Mouse (Mus musculus) neural tube, embryonic 14.5 days (tissue): Measurements from ENCODE around the gene Optn. TPM values are rescaled to one million over a fixed set of nuclear protein-coding genes. Genes with fewer than 3 reads are reported as not detected.
A peak's percentile ranks its signal among the peaks of the same experiment; 100 is the strongest.

Experiments used
- ATAC-seq: fragments of 200-750 bp; cut with Nextera tagmentation; 2 replicates; pipeline ENCODE4 v1.8.0; 2017; ENCODE audit warnings: low read depth, mild to moderate bottlenecking, moderate TSS enrichment, moderate library complexity
- H3K27ac ChIP-seq: fragments of 300-500 bp; sonication (generic); 2 replicates; pipeline ENCODE4 v1.5.1; 2014; ENCODE audit warnings: low read depth, mild to moderate bottlenecking, control low read depth, low read length, moderate library complexity, mixed read lengths
- H3K27me3 ChIP-seq: fragments of 300-500 bp; sonication (generic); 2 replicates; pipeline ENCODE4 v1.6.1; 2014; ENCODE audit warnings: low read length; ENCODE audit not compliant: control insufficient read depth, insufficient read depth
- H3K36me3 ChIP-seq: fragments of 300-500 bp; sonication (generic); 2 replicates; pipeline ENCODE4 v1.6.1; 2014; ENCODE audit warnings: low read length, mixed read lengths; ENCODE audit not compliant: control insufficient read depth, insufficient read depth
- H3K4me1 ChIP-seq: fragments of 300-500 bp; sonication (generic); 2 replicates; pipeline ENCODE4 v1.6.1; 2014; ENCODE audit warnings: low read length; ENCODE audit not compliant: control insufficient read depth, insufficient read depth
- H3K4me2 ChIP-seq: fragments of 300-500 bp; sonication (generic); 2 replicates; pipeline ENCODE4 v1.6.1; 2014; ENCODE audit warnings: mild to moderate bottlenecking, low read depth, low read length, control low read depth
- H3K4me3 ChIP-seq: fragments of 300-500 bp; sonication (generic); 2 replicates; pipeline ENCODE4 v1.5.1; 2014; ENCODE audit warnings: low read depth, low read length, control low read depth, mixed read lengths
- H3K9ac ChIP-seq: fragments of 300-500 bp; sonication (generic); replicated peaks from 2 replicates; pipeline ENCODE4 v1.6.1; 2014; ENCODE audit warnings: low read depth, mild to moderate bottlenecking, control low read depth, low read length, mixed read lengths
- H3K9me3 ChIP-seq: fragments of 300-500 bp; sonication (generic); 2 replicates; pipeline ENCODE4 v1.6.1; 2016; ENCODE audit warnings: low read length; ENCODE audit not compliant: control insufficient read depth
- WGBS: fragments of 180-500 bp; shearing (Covaris S2); extraction: QIAGEN DNeasy Blood & Tissue Kit; methylation state at CpG from one replicate; pipeline ENCODE4 v1.1.7; 2014; 5-methylcytosine and 5-hydroxymethylcytosine counted together
- polyA plus RNA-seq: library from polyadenylated mRNA; unstranded; fragments of >200 nt; fragmentation: Nextera tagmentation; extraction: Ambion mirVana; gene quantifications from 2 replicates; pipeline ENCODE4 v1.2.1, GENCODE M21; 2014

The Optn gene
- polyA plus RNA-seq, 1 experiment from 2014 or later = 16.6 TPM

- H3K27ac ChIP-seq = no peak overlapping the region
- H3K4me3 ChIP-seq = no peak overlapping the region
- no peaks in the 10 kb centered on the region for H3K36me3 ChIP-seq
- ATAC-seq = no peak
- 54% methylated on average over 6 of the region's 6 CpGs for WGBS
- H3K27me3 ChIP-seq = no peaks in the 10 kb centered on the region
- H3K9me3 ChIP-seq = no peaks in the 10 kb centered on the region
- H3K4me2 ChIP-seq = no peak overlapping the region
- H3K9ac ChIP-seq = no peak overlapping the region
- H3K4me1 ChIP-seq = no peaks in the 10 kb centered on the region
These were observed 36.8 kb downstream of the Optn start for GRCm38 (mm10) chr2:5027057-5027456.

- no peak for ATAC-seq
- H3K36me3 ChIP-seq = no peaks in the 10 kb centered on the region
- no peaks in the 10 kb centered on the region for H3K27me3 ChIP-seq
- no peaks in the 10 kb centered on the region for H3K9me3 ChIP-seq
- H3K27ac ChIP-seq = no peak overlapping the region
- whole genome bisulfite sequencing = 46% methylated on average over 3 of the region's 4 CpGs
- no peak overlapping the region for H3K9ac ChIP-seq
- no peak overlapping the region for H3K4me2 ChIP-seq
- no peaks in the 10 kb centered on the region for H3K4me1 ChIP-seq
- H3K4me3 ChIP-seq = no peak overlapping the region
These were observed 38.6 kb downstream of the Optn start for GRCm38 (mm10) chr2:5025162-5025733.

GRCm38 (mm10) chr2:5023699-5024399, 40.0 kb downstream of the Optn start:
- no peak overlapping the region for H3K9ac ChIP-seq
- H3K9me3 ChIP-seq = no peaks in the 10 kb centered on the region
- 90% methylated on average over 14 of the region's 14 CpGs for WGBS

GRCm38 (mm10) chr2:5023275-5023674, 40.6 kb downstream of the Optn start:
- H3K27ac ChIP-seq = no peak overlapping the region
- WGBS = 90% methylated on average over 2 of the region's 2 CpGs
- H3K9me3 ChIP-seq = no peaks in the 10 kb centered on the region
- H3K4me1 ChIP-seq = no peaks in the 10 kb centered on the region
- H3K36me3 ChIP-seq = no peaks in the 10 kb centered on the region
- no peaks in the 10 kb centered on the region for H3K27me3 ChIP-seq
- no peak overlapping the region for H3K9ac ChIP-seq
- no peak overlapping the region for H3K4me2 ChIP-seq
- no peak overlapping the region for H3K4me3 ChIP-seq
- ATAC-seq = no peak

More at GRCm38 (mm10) chr2:5023699-5024399, 40.0 kb downstream of the Optn start:
- H3K4me1 ChIP-seq = no peaks in the 10 kb centered on the region
- H3K27ac ChIP-seq = no peak overlapping the region
- no peak for ATAC-seq
- H3K27me3 ChIP-seq = no peaks in the 10 kb centered on the region
- H3K36me3 ChIP-seq = no peaks in the 10 kb centered on the region
- H3K4me3 ChIP-seq = no peak overlapping the region
- H3K4me2 ChIP-seq = no peak overlapping the region

- no peak for ATAC-seq
- no peak overlapping the region for H3K4me2 ChIP-seq
- H3K9me3 ChIP-seq = no peaks in the 10 kb centered on the region
- no peaks in the 10 kb centered on the region for H3K27me3 ChIP-seq
- WGBS = 59% methylated on average over 1 of the region's 1 CpGs
- H3K27ac ChIP-seq = no peak overlapping the region
- no peak overlapping the region for H3K9ac ChIP-seq
- H3K36me3 ChIP-seq = no peaks in the 10 kb centered on the region
- no peak overlapping the region for H3K4me3 ChIP-seq
- no peaks in the 10 kb centered on the region for H3K4me1 ChIP-seq
These were observed 44.1 kb downstream of the Optn start for GRCm38 (mm10) chr2:5019708-5020107.

- H3K27me3 ChIP-seq = no peaks in the 10 kb centered on the region
- no peaks in the 10 kb centered on the region for H3K4me1 ChIP-seq
- no peak overlapping the region for H3K4me3 ChIP-seq
- H3K4me2 ChIP-seq = no peak overlapping the region
- 94% methylated on average over 7 of the region's 7 CpGs for WGBS
- no peak overlapping the region for H3K27ac ChIP-seq
- H3K9me3 ChIP-seq = no peaks in the 10 kb centered on the region
- no peak overlapping the region for H3K9ac ChIP-seq
- no peak for ATAC-seq
- H3K36me3 ChIP-seq = no peaks in the 10 kb centered on the region
These were observed 46.9 kb downstream of the Optn start for GRCm38 (mm10) chr2:5016922-5017321.

- no peaks in the 10 kb centered on the region for H3K9me3 ChIP-seq
- no peak for ATAC-seq
- H3K4me2 ChIP-seq = no peak overlapping the region
- no peak overlapping the region for H3K9ac ChIP-seq
- H3K4me1 ChIP-seq = no peaks in the 10 kb centered on the region
- H3K27ac ChIP-seq = no peak overlapping the region
- no peak overlapping the region for H3K4me3 ChIP-seq
- H3K27me3 ChIP-seq = no peaks in the 10 kb centered on the region
- 84% methylated on average over 6 of the region's 6 CpGs for WGBS
- H3K36me3 ChIP-seq = no peaks in the 10 kb centered on the region
These were observed 48.3 kb downstream of the Optn start for GRCm38 (mm10) chr2:5015527-5015926.

GRCm38 (mm10) chr2:5014616-5015015, 49.2 kb downstream of the Optn start:
- WGBS = 73% methylated on average over 7 of the region's 7 CpGs

GRCm38 (mm10) chr2:5012491-5013324, 51.1 kb downstream of the Optn start, which contains the start of gene Mcm10:
Gene Mcm10, minus strand, starts transcription at chr2:5012791.
- H3K36me3 ChIP-seq = no peaks in the 10 kb centered on the region
- no peaks in the 10 kb centered on the region for H3K27me3 ChIP-seq
- H3K4me2 ChIP-seq = peak within 1 kb of the TSS; percentile 71
- no peak within 1 kb of the TSS for H3K9ac ChIP-seq
- H3K4me3 ChIP-seq = peak within 1 kb of the TSS; percentile 48
- no peaks in the 10 kb centered on the region for H3K4me1 ChIP-seq
- peak; percentile 100 for ATAC-seq
- H3K9me3 ChIP-seq = no peaks in the 10 kb centered on the region
- H3K27ac ChIP-seq = no peak within 1 kb of the TSS
- WGBS = 4% methylated on average over 32 of the region's 32 CpGs

More at GRCm38 (mm10) chr2:5014616-5015015, 49.2 kb downstream of the Optn start:
- H3K9me3 ChIP-seq = no peaks in the 10 kb centered on the region
- H3K4me1 ChIP-seq = no peaks in the 10 kb centered on the region
- no peak overlapping the region for H3K4me3 ChIP-seq
- H3K9ac ChIP-seq = no peak overlapping the region
- no peak for ATAC-seq
- H3K4me2 ChIP-seq = no peak overlapping the region
- H3K27me3 ChIP-seq = no peaks in the 10 kb centered on the region
- H3K36me3 ChIP-seq = no peaks in the 10 kb centered on the region
- H3K27ac ChIP-seq = no peak overlapping the region
